Mouse (Mus musculus) bone marrow, adult 2 months (tissue): ENCODE measurements around the gene Ugt2b37.

Experiments used
- CTCF ChIP-seq: fragments of 200-500 bp; IDR thresholded peaks from 2 replicates; pipeline ENCODE4 v1.5.1; 2011; ENCODE audit warnings: low read length, control low read depth; ENCODE audit not compliant: control insufficient read depth, insufficient read depth
- POLR2A ChIP-seq: fragments of 200-500 bp; IDR thresholded peaks from 2 replicates; pipeline ENCODE4 v1.6.1; 2011; ENCODE audit warnings: low read depth, mild to moderate bottlenecking, control low read depth, low read length, borderline replicate concordance; ENCODE audit not compliant: control insufficient read depth

- TF ChIP-seq CTCF (no peak), POLR2A (no peak)
Observed at GRCm38 (mm10) chr5:87255831-87256230, 1.2 kb upstream of the Ugt2b37 start.
